Mouse (Mus musculus): ENCODE data around the gene Olfr190.
A peak's percentile ranks its signal among the peaks of the same experiment; 100 is the strongest.
"Not testable (repeated sequence)": the region's sequence is repeated elsewhere in the genome, so short reads cannot be mapped to it uniquely, and the experiment has no call there.

Gene Olfr190

DNA sequence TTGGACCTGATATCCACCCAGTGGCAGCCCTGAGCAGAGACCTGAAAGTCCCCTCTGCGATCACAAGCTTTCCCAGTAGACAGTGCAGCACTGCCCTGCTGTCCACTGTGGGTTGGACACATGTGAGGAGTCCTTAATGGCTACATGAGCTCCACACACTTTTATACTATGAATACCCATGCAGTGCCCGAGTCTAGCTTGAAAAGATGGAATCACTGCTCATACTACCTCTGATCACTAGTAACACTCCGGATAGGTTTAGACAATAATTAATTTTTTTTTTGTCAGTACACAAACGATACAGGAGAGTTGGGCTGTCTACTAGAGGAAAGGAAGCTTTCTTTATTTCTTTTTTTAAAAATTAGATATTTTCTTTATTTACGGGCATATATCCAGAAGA is at the start of gene Olfr190:
Olfr190 (minus strand) TSS at position 101 of the 400 bp plus-strand sequence.
- ATAC-seq (ENCODE audit: insufficient number of reproducible peaks, low FRiP score, low TSS enrichment), result 0 out of 2 replicates have a peak, but pooled peaks have one; percentile 10

DNA sequence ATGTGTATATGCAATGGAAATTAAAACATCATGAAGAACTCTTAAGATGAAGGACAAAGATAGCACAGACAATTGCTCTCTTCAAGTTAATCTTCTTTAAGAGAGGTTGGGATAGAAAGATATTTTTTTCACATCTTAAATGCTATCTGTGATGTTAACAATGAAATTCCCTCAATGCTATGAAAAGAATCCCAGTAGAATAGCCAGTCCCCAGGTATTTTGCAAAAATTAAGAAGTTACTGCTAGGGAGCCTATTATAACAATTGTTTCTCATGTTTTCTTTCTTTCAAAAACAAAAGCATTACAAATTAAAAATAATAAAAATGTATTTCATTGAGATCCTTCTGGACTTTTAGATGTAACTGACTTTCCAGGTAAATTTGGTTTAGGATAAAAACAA is 43.2 kb upstream of the Olfr190 start, which contains the start of gene Olfr194:
Olfr194 (minus strand) TSS at position 101 of the 400 bp plus-strand sequence.
- no peak for ATAC-seq (ENCODE audit: insufficient number of reproducible peaks, low FRiP score, low TSS enrichment)

DNA sequence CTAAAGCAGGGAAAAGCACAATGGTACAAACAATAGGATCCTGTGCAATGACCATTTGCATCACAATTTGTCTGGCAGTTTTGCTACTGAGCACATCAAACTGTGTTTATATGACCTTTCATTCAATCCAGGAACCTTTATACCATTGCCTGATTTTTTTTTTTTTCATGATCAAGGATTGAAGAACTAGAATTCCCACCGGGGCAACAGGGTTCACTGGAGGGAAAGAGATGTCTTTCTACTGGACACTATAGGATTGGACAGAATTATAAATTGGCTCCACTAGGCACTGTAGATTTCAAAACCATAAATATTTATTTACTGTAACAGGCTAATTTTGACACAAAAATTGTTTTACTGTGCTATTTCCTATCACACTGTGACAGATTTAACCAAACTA is 34.0 kb upstream of the Olfr190 start, which contains the start of gene Olfr193:
Olfr193 (minus strand) TSS at position 101 of the 400 bp plus-strand sequence.
- no peak for ATAC-seq (ENCODE audit: insufficient number of reproducible peaks, low FRiP score, low TSS enrichment)

DNA sequence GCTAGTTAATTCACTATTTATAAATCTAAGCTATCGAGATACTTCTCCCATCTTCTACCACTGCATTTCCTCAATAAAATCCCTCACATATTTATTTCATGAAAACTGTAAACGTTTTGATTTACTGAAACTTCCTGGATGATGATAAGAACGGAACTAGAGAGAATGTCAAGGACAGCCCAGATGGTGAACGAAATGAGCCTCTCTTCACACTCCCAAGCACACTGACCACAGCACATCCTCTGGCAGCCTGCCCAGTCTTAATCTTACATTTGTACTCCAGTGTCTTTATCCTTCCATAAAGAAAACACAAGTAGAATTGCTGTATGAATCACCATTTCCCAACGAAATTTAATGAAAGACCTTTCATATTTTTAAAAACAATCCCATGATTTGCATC is 30.7 kb upstream of the Olfr190 start:
- not testable (repeated sequence) for ATAC-seq (ENCODE audit: insufficient number of reproducible peaks, low FRiP score, low TSS enrichment)

DNA sequence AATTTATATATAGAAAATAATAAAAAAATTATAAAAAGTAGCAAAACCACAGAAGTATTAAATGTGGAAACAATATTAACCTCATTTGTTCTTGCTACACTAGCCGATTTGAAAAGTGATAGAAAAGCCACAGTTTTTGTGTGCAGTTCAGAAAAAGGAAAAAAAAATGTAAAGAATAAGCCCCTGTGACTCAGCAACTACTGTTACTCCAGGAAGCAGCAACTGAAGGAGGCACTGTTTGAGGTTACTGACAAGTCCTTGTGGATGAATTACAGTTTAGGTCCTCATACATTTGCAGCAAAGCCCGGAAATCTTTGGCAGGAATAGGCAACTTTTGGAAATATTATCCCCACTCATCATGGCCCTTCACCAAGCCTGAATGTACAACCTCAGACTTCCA is 27.5 kb upstream of the Olfr190 start:
- ATAC-seq (ENCODE audit: insufficient number of reproducible peaks, low FRiP score, low TSS enrichment), result no peak

DNA sequence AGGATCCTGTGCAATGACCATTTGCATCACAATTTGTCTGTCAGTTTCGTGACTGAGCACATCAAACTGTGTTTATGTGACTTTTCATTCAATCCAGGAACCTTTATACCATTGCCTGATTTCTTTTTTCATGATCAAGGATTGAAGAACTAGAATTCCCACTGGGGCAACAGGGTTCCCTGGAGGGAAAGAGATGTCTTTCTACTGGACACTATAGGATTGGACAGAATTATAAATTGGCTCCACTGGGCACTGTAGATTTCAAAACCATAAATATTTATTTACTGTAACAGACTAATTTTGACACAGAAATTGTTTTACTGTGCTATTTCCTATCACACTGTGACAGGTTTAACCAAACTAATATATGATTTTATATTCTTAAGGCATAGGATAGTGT is 11.9 kb upstream of the Olfr190 start, which contains the start of gene Olfr191:
Olfr191 (minus strand) TSS at position 101 of the 400 bp plus-strand sequence.
- not testable (repeated sequence) for ATAC-seq (ENCODE audit: insufficient number of reproducible peaks, low FRiP score, low TSS enrichment)

DNA sequence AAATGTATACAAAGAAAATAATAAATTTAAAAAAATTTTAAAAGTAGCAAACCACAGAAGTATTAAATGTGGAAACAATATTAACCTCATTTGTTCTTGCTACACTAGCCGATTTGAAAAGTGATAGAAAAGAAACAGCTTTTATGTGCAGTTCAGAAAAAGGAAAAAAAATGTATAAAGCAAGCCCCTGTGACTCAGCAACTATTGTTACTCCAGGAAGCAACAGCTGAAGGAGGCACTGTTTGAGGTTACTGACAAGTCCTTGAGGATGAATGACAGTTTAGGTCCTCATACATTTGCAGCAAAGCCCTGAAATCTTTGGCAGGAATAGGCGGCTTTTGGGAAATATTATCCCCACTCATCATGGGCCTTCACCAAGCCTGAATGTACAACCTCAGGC is 3.3 kb upstream of the Olfr190 start:
- ATAC-seq (ENCODE audit: insufficient number of reproducible peaks, low FRiP score, low TSS enrichment), result not testable (repeated sequence)

DNA sequence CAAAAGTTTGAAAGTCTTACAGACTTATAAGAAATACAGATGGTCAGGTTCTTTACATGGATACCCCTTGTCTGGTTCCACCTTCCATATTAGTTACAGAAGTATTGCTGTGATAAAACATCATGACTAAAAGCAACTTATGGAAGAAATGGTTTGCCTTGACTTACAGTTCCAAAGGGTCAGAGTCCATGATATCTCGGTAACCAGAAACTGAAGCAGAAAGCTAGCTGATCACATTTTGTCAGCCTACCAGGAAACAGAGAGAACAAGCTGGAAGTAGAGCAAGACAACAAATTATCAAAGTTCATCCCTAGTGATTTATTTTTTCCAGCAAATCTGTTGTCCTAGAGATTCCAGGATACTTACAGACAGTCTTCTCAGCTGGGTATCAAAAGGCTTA is 4.3 kb downstream of the Olfr190 start:
- no peak for ATAC-seq (ENCODE audit: insufficient number of reproducible peaks, low FRiP score, low TSS enrichment)

DNA sequence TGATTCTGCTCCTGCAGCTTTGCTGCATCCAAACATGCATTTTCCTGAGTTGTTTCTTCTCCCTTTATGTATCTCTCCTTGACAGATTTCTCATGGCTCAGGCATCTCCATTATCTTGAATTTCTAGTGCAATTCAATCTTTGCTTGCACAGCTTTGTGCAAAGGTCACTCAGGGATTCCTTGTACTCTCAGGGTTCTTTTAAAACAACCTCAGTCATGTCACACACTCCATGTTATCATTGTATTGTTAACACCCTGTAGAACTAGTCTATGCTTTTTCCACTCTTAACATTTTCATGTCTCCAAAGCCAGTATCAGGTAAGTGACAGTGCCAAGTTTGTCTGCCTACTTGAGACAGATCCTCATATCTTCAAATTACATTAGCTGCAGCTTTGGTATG is 6.0 kb downstream of the Olfr190 start:
- no peak for ATAC-seq (ENCODE audit: insufficient number of reproducible peaks, low FRiP score, low TSS enrichment)

DNA sequence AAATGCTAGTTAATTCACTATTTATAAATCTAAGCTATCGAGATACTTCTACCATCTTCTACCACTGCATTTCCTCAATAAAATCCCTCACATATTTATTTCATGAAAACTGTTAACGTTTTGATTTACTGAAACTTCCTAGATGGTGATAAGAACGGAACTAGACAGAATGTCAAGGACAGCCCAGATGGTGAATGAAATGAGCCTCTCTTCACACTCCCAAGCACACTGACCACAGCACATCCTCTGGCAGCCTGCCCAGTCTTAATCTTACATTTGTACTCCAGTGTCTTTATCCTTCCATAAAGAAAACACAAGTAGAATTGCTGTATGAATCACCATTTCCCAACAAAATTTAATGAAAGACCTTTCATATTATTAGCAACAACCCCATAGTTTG is 15.4 kb downstream of the Olfr190 start:
- ATAC-seq (ENCODE audit: insufficient number of reproducible peaks, low FRiP score, low TSS enrichment), result not testable (repeated sequence)

DNA sequence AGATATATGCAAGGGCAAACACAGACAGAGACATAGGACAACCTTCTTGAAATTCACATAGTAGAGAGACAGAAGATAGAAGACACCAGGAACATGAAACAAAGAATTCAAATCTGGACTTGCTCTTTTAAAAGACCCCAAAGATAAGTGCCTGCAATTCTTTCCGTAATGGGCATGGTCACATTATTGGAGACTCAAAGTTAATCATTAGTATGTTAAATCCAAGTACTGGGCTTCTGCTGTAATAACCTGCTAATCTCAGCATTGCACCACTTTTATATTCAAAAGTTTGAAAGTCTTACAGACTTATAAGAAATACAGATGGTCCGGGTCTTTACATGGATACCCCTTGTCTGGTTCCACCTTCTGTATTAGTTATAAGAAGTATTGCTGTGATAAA is 28.5 kb downstream of the Olfr190 start:
- not testable (repeated sequence) for ATAC-seq (ENCODE audit: insufficient number of reproducible peaks, low FRiP score, low TSS enrichment)

DNA sequence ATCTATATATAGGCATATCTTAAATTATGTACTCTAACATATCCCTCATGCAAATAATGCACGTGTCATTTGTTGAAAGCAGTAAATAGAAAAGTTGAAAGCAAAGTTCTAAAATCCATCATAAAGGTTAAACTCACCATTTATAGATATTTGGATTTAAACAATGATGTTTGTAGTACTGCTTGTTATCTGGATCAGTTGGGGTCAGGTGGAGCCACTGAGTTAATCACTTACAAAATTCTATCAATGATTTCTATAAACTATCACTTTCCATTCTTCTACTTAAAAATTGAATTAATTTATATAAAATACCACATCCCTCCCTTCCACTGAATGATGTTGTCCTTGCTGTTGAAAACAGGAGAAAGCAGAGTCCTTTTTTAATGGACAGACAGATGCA is 28.9 kb downstream of the Olfr190 start:
- ATAC-seq (ENCODE audit: insufficient number of reproducible peaks, low FRiP score, low TSS enrichment), result no peak

DNA sequence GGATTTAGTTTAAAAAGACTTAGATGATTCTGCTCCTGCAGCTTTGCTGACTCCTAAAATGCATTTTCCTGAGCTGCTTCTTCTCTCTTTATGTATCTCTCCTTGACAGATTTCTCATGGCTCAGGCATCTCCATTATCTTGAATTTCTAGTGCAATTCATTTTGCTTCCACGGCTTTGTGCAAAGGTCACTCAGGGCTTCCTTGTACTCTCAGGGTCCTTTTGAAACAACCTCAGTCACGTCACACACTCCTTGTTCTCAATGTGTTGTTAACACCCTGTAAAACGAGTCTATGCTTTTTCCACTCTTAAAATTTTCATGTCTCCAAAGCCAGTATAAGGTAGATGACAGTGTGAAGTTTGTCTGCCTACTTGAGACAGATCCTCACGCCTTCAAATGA is 30.2 kb downstream of the Olfr190 start:
- no peak for ATAC-seq (ENCODE audit: insufficient number of reproducible peaks, low FRiP score, low TSS enrichment)

DNA sequence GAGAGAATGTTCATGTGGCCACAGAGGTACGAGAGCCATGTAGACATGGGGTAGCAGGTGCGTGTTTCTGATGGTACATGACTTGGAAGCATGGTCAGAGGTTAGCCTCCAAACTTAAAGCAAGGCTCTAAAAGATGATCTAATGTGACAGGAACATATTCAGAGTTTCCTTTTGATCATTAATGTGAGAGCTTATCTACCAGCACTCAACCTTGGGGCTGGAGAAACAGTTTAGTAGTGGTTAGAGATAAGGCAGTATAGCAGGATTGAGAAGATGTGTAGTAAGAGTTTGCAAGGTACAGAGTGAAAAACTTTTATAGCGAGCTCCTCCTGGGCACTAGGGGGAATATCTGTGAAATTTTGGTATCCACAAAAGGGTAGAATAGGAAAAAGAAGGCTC is 32.0 kb downstream of the Olfr190 start:
- no peak for ATAC-seq (ENCODE audit: insufficient number of reproducible peaks, low FRiP score, low TSS enrichment)

DNA sequence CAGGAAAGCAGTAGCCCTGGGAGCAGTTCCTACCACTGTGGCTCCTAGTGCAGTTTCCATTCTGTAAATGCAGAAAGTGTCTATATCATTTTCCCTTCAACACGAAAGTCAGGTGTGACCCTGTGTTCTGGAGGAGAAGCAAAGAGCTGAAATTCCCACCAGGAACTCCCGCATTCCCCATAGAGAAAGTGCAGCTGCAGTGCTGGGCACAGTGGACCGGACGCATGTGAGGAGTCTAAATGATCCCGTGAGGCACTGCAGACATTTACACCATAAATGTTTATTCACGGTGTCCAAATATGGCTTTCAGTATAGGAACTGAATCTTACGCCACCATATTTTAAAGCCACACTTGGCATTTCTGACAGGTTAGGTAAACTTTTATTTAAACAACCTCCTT is 38.1 kb downstream of the Olfr190 start, which contains the start of gene Olfr187:
Olfr187 (minus strand) TSS at position 58 of the 400 bp plus-strand sequence.
- ATAC-seq (ENCODE audit: insufficient number of reproducible peaks, low FRiP score, low TSS enrichment), result no peak

DNA sequence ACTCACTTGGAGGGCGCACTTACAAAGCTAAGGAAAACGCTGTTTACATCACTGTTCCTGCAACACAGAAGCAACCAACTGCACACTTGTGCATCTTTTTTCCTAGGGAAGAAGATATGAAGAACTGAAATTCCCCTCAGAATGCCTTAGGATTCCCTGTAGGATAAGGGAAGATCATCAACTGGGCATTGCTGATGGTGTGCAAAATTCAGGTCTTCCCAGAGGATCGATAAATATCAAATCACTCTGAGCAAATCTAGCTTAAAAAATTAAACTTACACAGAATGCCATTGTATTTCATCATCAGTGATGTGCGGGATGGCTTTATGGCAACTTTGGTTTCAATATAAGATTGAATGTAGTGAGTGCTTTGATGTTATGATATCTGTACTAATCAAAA is 47.6 kb downstream of the Olfr190 start, which contains the start of gene Olfr186:
Olfr186 (minus strand) TSS at position 101 of the 400 bp plus-strand sequence.
- no peak for ATAC-seq (ENCODE audit: insufficient number of reproducible peaks, low FRiP score, low TSS enrichment)
